Mouse (Mus musculus) naive thymus-derived CD4-positive, alpha-beta T cell, adult 5 months (primary cell): ENCODE data around the gene Trap1a. TPM values are rescaled to one million over a fixed set of nuclear protein-coding genes. Genes with fewer than 3 reads are reported as not detected.

ENCODE experiments used
- polyA plus RNA-seq: library from polyadenylated mRNA; unstranded; fragments of 100-300 nt; shearing (Covaris generic); gene quantifications from one replicate; pipeline ENCODE4 v1.2.1, GENCODE M21; 2017

Gene Trap1a
- polyA plus RNA-seq, result not detected

DNA sequence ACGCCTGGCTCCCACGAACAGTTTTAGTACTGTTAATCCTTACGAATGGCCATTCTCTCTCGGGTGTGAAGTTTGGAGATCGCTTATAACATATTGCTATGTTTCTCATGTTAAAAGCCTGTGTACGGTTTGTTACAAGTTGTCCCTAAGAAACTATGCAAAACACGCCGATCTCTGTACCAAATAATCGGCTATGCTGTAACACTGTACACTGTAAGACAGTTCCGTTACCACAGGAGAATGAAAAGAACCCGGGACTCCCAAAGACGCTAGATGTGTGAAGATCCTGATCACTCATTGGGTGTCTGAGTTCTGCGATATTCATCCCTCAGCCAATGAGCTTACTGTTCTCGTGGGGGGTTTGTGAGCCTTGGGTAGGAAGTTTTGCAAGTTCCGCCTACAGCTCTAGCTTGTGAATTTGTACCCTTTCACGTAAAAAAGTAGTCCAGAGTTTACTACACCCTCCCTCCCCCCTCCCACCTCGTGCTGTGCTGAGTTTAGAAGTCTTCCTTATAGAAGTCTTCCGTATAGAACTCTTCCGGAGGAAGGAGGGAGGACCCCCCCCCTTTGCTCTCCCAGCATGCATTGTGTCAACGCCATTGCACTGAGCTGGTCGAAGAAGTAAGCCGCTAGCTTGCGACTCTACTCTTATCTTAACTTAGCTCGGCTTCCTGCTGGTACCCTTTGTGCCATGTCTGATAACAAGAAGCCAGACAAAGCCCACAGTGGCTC is at the start of gene Trap1a:
Gene Trap1a, plus strand, starts transcription at position 421 of the 732 bp plus-strand sequence.

Other genes with a start within 250 kb of the Trap1a start
- not detected for gene Serpina7, start 248.4 kb upstream of the Trap1a start, polyA plus RNA-seq
- not detected for gene 4930513O06Rik, start 247.4 kb upstream of the Trap1a start, polyA plus RNA-seq
- not detected for gene 4933428M09Rik, start 154.5 kb upstream of the Trap1a start, polyA plus RNA-seq
- gene Mum1l1, start 123.6 kb upstream of the Trap1a start, polyA plus RNA-seq, result not detected
- gene D330045A20Rik, start 146.7 kb downstream of the Trap1a start, polyA plus RNA-seq, result not detected
- 0.68 TPM for gene Rnf128, start 229.6 kb downstream of the Trap1a start, polyA plus RNA-seq